Mouse (Mus musculus) E14TG2a.4 (cell line): Measurements from ENCODE around the gene Wrap53.

Experiments
- H3K27me3 ChIP-seq: 2 replicates; pipeline ENCODE4 v1.6.1; 2014; ENCODE audit warnings: low read length, control low read depth; ENCODE audit not compliant: insufficient read depth
- H3K36me3 ChIP-seq: 2 replicates; pipeline ENCODE4 v1.6.1; 2014; ENCODE audit warnings: low read length, control low read depth; ENCODE audit not compliant: insufficient read depth
- H3K4me1 ChIP-seq: replicated peaks from 2 replicates; pipeline ENCODE4 v1.6.1; 2014; ENCODE audit warnings: low read depth, low read length, control low read depth
- H3K4me3 ChIP-seq: replicated peaks from 2 replicates; pipeline ENCODE4 v1.5.1; 2014; ENCODE audit warnings: mild to moderate bottlenecking, low read length
- H3K9me3 ChIP-seq: 2 replicates; pipeline ENCODE4 v1.6.1; 2014; ENCODE audit warnings: low read length, control low read depth
- CTCF ChIP-seq: conservative IDR thresholded peaks from 2 replicates; pipeline ENCODE4 v1.5.1; 2014; ENCODE audit warnings: low read length
- NANOG ChIP-seq: IDR thresholded peaks from 2 replicates; pipeline ENCODE4 v1.6.1; 2014; ENCODE audit warnings: borderline replicate concordance, low read length, mixed read lengths
- POU5F1 ChIP-seq: IDR thresholded peaks from 2 replicates; pipeline ENCODE4 v1.6.1; 2014; ENCODE audit warnings: low read length, borderline replicate concordance

The Wrap53 gene

DNA sequence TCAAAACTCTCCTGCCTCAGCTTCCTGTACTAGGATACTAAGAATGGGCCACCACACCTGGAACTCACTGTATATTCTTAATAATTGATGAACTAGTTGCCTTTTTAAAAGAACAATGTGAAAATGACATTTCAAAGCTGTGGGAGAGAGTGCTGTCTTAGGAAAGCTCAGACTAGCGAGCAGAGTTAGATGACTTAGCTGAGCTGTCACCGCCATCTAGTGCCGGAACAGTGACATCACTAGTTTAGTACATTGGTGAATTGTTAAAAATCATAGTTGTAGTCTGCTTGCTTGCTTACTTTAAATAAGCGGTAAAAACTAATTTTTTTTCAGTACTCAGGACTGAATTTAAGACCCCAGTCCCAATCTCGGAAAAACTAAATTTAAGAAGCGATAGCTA is 66.2 kb downstream of the Wrap53 start:
- TF ChIP-seq CTCF (peak; percentile 51), NANOG (no peak), POU5F1 (no peak)
- peaks cover 8% of the 10 kb centered on the region for H3K9me3 ChIP-seq
- peaks cover 20% of the 10 kb centered on the region for H3K4me1 ChIP-seq
- peaks cover 9% of the 10 kb centered on the region; the same call in 1 of the 2 replicates for H3K27me3 ChIP-seq
- H3K4me3 ChIP-seq, result no peak overlapping the region
- no peaks in the 10 kb centered on the region for H3K36me3 ChIP-seq
